Mouse (Mus musculus) liver, adult 2 months (tissue): ENCODE measurements around the gene Gm20696. TPM values are rescaled to one million over a fixed set of nuclear protein-coding genes. Genes with fewer than 3 reads are reported as not detected.

Experiments used
- DNase-seq: peaks from one replicate; pipeline ENCODE4 v3.0.0-alpha.2; 2011; ENCODE audit warnings: low read depth, low spot score; ENCODE audit errors: extremely low read depth
- H3K27ac ChIP-seq: fragments of 200-500 bp; replicated peaks from 2 replicates; pipeline ENCODE4 v1.5.1; 2012; ENCODE audit warnings: low read depth, mild to moderate bottlenecking, control low read depth, inconsistent platforms, low read length; ENCODE audit not compliant: insufficient read depth
- H3K27me3 ChIP-seq: fragments of 200-500 bp; 2 replicates; pipeline ENCODE4 v1.6.1; 2012; ENCODE audit warnings: mild to moderate bottlenecking, moderate library complexity, low read length, inconsistent platforms; ENCODE audit not compliant: control insufficient read depth, insufficient read depth
- H3K36me3 ChIP-seq: fragments of 200-500 bp; 2 replicates; pipeline ENCODE4 v1.6.1; 2012; ENCODE audit warnings: low read length, inconsistent platforms; ENCODE audit not compliant: control insufficient read depth, insufficient read depth
- H3K4me1 ChIP-seq: fragments of 200-500 bp; 2 replicates; pipeline ENCODE4 v1.6.1; 2011; ENCODE audit warnings: low read length; ENCODE audit not compliant: control insufficient read depth, insufficient read depth
- H3K4me3 ChIP-seq: fragments of 200-500 bp; 2 replicates; pipeline ENCODE4 v1.5.1; 2011; ENCODE audit warnings: low read depth, mild to moderate bottlenecking, control low read depth, low read length, moderate library complexity; ENCODE audit not compliant: insufficient read depth
- H3K79me2 ChIP-seq: fragments of 200-500 bp; 2 replicates; pipeline ENCODE4 v1.6.1; 2012; ENCODE audit warnings: inconsistent platforms, mild to moderate bottlenecking, low read length, moderate library complexity; ENCODE audit not compliant: control insufficient read depth, insufficient read depth
- H3K9ac ChIP-seq: fragments of 200-500 bp; 2 replicates; pipeline ENCODE4 v1.6.1; 2012; ENCODE audit warnings: low read depth, mild to moderate bottlenecking, control low read depth, inconsistent platforms, low read length
- CTCF ChIP-seq: fragments of 200-500 bp; IDR thresholded peaks from 2 replicates; pipeline ENCODE4 v1.5.1; 2011; ENCODE audit warnings: low read depth, low read length, control low read depth
- POLR2A ChIP-seq: fragments of 200-500 bp; IDR thresholded peaks from 2 replicates; pipeline ENCODE4 v1.6.1; 2011; ENCODE audit warnings: low read length, control low read depth; ENCODE audit not compliant: insufficient read depth; ENCODE audit errors: extremely low read depth
- WGBS: fragments of 180-500 bp; shearing (Covaris S2); methylation state at CpG from one replicate; pipeline ENCODE4 v1.1.7; 2018; 5-methylcytosine and 5-hydroxymethylcytosine counted together
- polyA plus RNA-seq: library from polyadenylated mRNA; depleted of rRNA; stranded (reverse); fragments of >200 nt; gene quantifications from 2 replicates; pipeline ENCODE4 v1.2.3, GENCODE M21; 2012
- total RNA-seq: library from RNA; depleted of rRNA; stranded (reverse); fragments of >200 nt; gene quantifications from 2 replicates; pipeline ENCODE4 v1.2.3, GENCODE M21; 2014

Gm20696 gene
- total and polyA plus RNA-seq, 2 experiments = 0.26 to 6.5 TPM

GRCm38 (mm10) chr6:99272174-99272573 lies 394.4 kb downstream of the Gm20696 start:
- H3K27me3 ChIP-seq = no peaks in the 10 kb centered on the region
- TF ChIP-seq CTCF = no peak
- no peak for TF ChIP-seq POLR2A
- H3K36me3 ChIP-seq = no peaks in the 10 kb centered on the region
- H3K4me1 ChIP-seq = peaks cover 23% of the 10 kb centered on the region
- H3K27ac ChIP-seq = no peak overlapping the region
- no peaks in the 10 kb centered on the region for H3K79me2 ChIP-seq
- WGBS = 34% methylated on average over 3 of the region's 3 CpGs
- peak; percentile 44 for DNase-seq
- H3K4me3 ChIP-seq = no peak overlapping the region
- H3K9ac ChIP-seq = no peak overlapping the region

GRCm38 (mm10) chr6:99271741-99272140 lies 394.9 kb downstream of the Gm20696 start:
- Histone ChIP-seq H3K27ac (no peak overlapping the region), H3K79me2 (no peaks in the 10 kb centered on the region), H3K36me3 (no peaks in the 10 kb centered on the region), H3K4me1 (peaks cover 22% of the 10 kb centered on the region), H3K9ac (no peak overlapping the region), H3K4me3 (no peak overlapping the region), H3K27me3 (no peaks in the 10 kb centered on the region)
- DNase-seq = peak; percentile 73
- no peak for TF ChIP-seq POLR2A
- TF ChIP-seq CTCF = no peak
- WGBS = 47% methylated on average over 7 of the region's 7 CpGs

GRCm38 (mm10) chr6:99269921-99270320 lies 396.7 kb downstream of the Gm20696 start:
- H3K4me3 ChIP-seq = no peak overlapping the region
- H3K9ac ChIP-seq = no peak overlapping the region
- no peak for TF ChIP-seq CTCF
- no peak for TF ChIP-seq POLR2A
- H3K4me1 ChIP-seq = peaks cover 21% of the 10 kb centered on the region
- WGBS = 92% methylated on average over 6 of the region's 6 CpGs
- DNase-seq = no peak
- no peaks in the 10 kb centered on the region for H3K36me3 ChIP-seq
- H3K27me3 ChIP-seq = no peaks in the 10 kb centered on the region
- H3K27ac ChIP-seq = no peak overlapping the region
- H3K79me2 ChIP-seq = no peaks in the 10 kb centered on the region

GRCm38 (mm10) chr6:99268171-99269061 lies 398.2 kb downstream of the Gm20696 start:
- H3K27ac ChIP-seq = no peak overlapping the region
- peaks cover 8% of the 10 kb centered on the region; the same call in 1 of the 2 replicates for H3K79me2 ChIP-seq
- peaks cover 21% of the 10 kb centered on the region for H3K4me1 ChIP-seq
- no peaks in the 10 kb centered on the region for H3K36me3 ChIP-seq
- no peak for DNase-seq
- 92% methylated on average over 20 of the region's 20 CpGs for whole genome bisulfite sequencing
- H3K9ac ChIP-seq = no peak overlapping the region
- TF ChIP-seq CTCF = no peak
- TF ChIP-seq POLR2A = no peak
- H3K4me3 ChIP-seq = no peak overlapping the region
- no peaks in the 10 kb centered on the region for H3K27me3 ChIP-seq

GRCm38 (mm10) chr6:99265945-99266656 lies 400.5 kb downstream of the Gm20696 start:
- H3K27ac ChIP-seq = peak overlapping the region; percentile 67
- H3K27me3 ChIP-seq = no peaks in the 10 kb centered on the region
- H3K4me1 ChIP-seq = peaks cover 8% of the 10 kb centered on the region
- 21% methylated on average over 13 of the region's 13 CpGs for WGBS
- H3K79me2 ChIP-seq = peaks cover 9% of the 10 kb centered on the region; the same call in 1 of the 2 replicates
- H3K36me3 ChIP-seq = no peaks in the 10 kb centered on the region
- TF ChIP-seq POLR2A (no peak), CTCF (no peak)
- H3K4me3 ChIP-seq = peak overlapping the region; percentile 19
- H3K9ac ChIP-seq = peak overlapping the region; percentile 48
- DNase-seq = peak; percentile 97

GRCm38 (mm10) chr6:99265173-99265572 lies 401.4 kb downstream of the Gm20696 start:
- H3K79me2 ChIP-seq = peaks cover 9% of the 10 kb centered on the region; the same call in 1 of the 2 replicates
- H3K27me3 ChIP-seq = no peaks in the 10 kb centered on the region
- no peak overlapping the region for H3K4me3 ChIP-seq
- peaks cover 8% of the 10 kb centered on the region for H3K4me1 ChIP-seq
- H3K36me3 ChIP-seq = no peaks in the 10 kb centered on the region
- H3K9ac ChIP-seq = no peak overlapping the region
- TF ChIP-seq CTCF (no peak), POLR2A (no peak)
- H3K27ac ChIP-seq = no peak overlapping the region
- 83% methylated on average over 4 of the region's 4 CpGs for WGBS
- no peak for DNase-seq
